Mouse (Mus musculus): ENCODE results near the gene 1700006A11Rik.
"Not testable (repeated sequence)": the region's sequence is repeated elsewhere in the genome, so short reads cannot be mapped to it uniquely, and the experiment has no call there.

- not testable (repeated sequence) for TF ChIP-seq POLR2A (IDR thresholded peaks at IDR 0.05; ENCODE audit: insufficient read depth, low read length); CTCF (IDR thresholded peaks at IDR 0.05; ENCODE audit: low read depth, low read length); EP300 (IDR thresholded peaks at IDR 0.05; ENCODE audit: insufficient read depth, low read depth, low read length)
Observed at GRCm38 (mm10) chr3:124474291-124474690, 48.5 kb upstream of the 1700006A11Rik start.

Measured in ES-Bruce4 (cell line).